Mouse (Mus musculus) cerebellum, adult 9-10 months (tissue): Measurements from ENCODE around the gene Fam187b.

Experiments
- DNase-seq: peaks from one replicate; pipeline ENCODE4 v3.0.0; 2022

Fam187b gene

DNA sequence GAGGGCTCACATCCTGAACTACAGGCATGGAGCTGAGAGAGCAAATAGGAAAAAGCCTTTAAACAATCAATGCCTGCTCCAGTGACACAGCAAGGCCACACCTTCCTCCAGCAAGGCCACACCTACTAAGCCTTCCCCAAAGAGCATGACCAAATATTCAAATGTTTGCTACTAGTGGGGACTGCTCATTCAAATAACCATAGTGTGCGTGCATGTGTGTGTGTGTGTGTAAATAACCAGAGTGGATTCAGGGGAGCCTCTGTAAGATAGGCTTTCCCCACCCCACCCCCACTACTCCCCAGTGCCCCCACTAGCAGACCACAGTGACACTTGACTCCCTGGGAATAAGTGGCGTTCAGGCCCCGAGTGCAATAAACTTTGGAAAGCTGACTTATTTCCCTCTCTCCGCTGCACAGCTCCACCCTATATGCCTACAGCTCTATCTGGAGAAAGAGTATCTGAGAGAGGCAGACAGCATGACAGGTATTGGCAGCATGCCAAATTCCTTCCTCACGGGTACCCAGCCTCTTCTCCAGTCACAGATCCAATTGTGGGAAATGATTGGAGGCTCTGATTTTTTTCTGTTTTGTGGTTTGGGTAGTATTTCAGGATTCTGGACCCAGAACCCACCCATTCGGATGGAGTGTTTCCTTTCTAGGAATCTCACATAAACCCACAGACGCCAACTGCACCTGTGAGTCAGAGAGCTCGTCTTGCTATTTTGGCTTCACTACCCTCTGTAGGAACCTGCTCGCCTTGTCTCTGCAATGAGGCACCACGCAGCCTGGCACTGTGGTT is 43.7 kb downstream of the Fam187b start:
- DNase-seq, result no peak

DNA sequence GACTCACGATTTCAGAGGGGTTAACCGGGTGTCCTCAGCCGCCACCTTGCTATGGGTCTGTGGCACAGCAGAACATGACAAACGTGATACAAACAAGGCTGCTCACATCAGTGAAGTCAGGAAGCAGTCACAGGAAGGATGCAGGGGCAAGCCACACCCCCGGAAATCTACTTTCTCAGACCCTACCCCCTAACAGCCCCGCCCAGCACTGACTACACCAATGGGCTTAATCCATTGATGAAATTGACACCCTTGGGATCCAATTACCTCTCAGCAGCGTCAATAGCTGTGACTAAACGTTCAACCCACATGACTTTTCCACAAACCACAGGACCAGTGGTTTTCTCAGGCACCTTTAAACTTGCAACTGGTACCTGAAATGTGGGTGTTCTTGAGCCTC is 55.0 kb downstream of the Fam187b start:
- DNase-seq, result no peak

DNA sequence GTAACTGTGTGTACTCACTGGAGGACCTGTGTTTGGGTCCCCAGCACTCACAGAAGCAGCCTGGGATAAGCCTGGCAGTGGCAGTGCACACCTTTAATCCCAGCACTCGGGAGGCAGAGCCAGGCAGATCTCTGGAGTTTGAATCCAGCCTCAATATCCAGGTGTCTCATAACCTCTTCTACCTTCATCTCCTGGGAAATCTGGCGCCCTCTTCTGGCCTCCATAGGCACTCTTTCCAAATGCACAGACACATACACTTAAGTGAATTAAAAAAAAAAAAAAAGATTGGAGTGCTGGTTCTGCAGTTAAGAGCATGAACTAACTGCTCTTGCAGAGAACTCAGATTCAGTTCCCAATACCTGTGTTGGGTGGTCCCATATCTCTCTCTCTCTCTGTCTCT is 57.1 kb downstream of the Fam187b start:
- DNase-seq, result no peak

DNA sequence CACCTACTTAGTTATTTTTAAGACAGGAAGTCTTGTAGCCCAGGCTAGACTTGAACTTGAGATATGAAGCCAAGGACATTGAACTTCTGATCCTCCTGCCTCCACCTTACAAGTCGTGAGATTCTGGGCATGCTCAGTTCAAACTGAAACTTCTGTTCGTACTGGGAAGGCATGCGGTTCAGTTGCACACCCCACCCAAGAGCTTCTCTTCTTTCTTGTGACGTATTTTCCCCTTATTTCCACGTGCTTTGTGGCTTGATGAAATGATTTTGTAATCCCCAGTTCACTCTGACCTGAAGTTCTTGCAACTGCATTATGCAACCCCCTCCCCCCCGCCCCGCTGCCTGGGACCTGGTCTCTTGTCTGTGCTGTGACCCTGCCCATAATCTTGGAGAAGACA is 58.1 kb downstream of the Fam187b start:
- DNase-seq, result no peak

DNA sequence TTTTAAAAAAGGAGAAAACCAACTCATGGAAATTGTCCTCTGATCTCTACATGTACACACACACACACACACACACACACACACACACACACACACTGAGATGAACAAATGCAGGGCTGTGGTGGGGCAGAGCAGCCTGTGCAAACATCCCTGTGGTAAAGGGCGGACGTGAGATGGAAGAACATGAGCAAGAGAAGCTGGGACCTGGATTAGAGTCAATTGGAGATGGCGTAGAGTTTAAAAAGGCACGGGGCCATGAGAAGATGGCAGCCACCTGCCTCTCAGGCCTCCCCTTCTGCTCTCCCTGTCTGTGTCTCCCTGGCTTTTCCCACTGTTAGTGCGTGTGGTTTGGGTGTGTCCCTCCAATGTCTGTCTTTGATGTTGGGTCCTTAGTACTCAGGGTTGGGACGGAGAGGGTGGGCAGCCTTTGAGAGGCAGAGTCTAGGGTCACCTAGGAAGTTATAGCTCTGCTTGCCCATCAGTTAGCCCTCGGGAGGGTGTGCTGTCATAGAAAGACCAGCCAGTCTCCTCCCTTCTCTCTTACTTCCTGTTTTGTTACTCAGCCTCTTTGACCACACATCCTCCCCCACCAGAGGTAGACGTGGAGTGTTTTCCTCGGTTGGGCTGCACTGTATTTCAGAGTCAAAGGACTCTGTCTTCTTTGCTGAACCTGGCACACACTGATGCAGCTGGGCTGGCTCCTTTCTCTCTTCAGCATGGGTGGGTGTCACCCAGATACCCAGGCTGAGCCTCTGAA is 60.0 kb downstream of the Fam187b start:
- DNase-seq, result no peak

DNA sequence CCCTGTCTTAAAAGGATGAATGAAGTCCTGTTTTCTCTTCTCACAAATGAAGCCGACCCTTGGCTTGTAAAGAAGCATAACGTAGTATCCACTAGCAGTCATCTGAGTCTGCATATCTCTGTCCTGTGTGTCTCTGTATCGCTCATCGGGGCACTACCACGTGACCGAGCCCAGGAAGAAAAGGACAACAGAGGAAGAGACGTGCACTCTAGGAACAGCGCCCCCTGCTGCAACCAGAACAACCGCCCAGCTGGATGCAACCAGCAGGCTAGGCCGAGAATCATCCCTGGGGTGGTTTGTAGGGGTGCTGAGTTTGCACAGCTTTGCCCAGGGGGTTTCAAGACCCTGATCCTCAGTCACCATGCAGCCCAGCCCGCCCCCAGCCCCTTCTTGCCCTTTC is 61.2 kb downstream of the Fam187b start:
- DNase-seq, result no peak

DNA sequence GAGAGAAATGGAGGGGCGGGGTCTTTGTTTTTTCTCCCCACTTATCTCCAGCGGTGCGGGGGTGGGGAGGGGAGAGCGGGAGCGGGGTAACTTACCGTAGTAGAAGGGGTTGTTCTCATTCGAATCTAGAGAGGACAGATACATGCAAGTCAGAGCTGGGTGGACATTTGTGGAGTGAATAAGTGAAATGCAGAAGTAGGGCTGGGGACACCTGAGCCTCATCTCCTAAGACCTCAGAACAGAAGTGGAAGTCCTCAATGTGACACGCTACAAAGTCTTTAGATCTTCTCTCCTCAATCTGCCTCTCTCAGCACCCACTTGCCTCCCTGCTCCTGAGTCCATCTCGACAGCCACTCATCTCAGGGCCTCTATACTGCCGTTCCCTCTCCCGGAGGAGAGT is 61.7 kb downstream of the Fam187b start:
- DNase-seq, result no peak

DNA sequence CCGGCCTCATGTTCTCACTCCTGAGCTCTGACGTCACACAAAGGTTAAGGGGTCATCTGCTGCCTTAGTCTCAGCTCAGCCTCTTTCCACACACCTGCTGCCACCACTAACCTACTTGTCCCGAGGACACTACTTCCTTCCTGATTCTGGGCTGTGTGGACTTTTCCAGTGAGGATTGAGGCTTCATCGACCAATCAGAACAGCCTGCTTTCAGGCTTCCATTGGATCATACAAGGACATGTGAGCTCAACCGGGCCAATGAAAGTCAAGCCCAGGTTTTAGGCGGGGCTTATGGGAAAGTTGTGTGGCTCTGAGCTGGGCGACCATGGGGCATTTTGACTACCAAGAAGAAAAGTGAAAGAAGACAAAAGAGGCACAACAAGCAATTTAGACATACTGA is 63.3 kb downstream of the Fam187b start:
- DNase-seq, result no peak

DNA sequence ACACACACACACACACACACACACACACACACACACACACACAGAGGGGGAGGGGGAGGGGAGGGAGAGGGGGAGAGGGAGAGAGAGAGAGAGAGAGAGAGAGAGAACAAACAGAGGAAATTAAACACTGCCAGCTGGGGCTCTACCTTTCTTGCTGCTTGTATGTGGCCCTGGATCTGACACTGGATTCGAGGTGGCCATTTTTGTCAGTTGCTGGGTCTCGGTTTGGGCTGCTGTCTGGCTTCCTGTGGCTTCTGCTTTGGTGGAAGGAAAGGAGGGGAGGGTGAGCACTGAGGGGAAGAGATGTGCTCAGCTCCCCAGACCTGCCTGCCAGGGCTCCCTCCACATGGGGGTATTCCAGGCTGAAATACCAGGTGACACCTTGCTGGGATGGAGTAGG is 64.1 kb downstream of the Fam187b start:
- no peak for DNase-seq

DNA sequence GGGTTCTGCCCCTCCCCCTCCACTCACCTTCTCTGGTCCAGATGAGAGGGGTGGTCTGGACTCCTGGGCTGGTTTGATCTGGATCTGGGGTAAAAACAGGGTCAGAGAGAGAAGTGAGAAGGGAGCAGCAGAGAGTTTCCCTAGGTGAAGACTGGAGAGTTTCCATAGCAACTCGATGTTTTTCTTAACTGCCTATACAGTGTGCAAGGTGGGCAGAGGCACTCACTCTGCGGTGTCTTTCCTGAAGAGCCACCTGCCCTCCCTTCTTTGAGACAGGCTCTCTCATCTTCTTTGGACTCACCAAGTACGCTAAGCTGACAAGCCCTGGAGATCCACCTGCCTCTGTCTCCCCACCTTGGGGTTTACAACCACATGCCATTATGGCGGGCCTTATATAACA is 65.4 kb downstream of the Fam187b start:
- DNase-seq, result no peak
